Mouse (Mus musculus) brain, embryonic 14.5 days (tissue): ENCODE results near the gene Ccdc117.
A peak's percentile ranks its signal among the peaks of the same experiment; 100 is the strongest.

Experiments
- CTCF ChIP-seq: fragments of 200-500 bp; IDR thresholded peaks from 2 replicates; pipeline ENCODE4 v1.5.1; 2012; ENCODE audit warnings: inconsistent platforms, mild to moderate bottlenecking, moderate library complexity, borderline replicate concordance; ENCODE audit not compliant: insufficient read depth, insufficient read length; ENCODE audit errors: extremely low read depth
- POLR2A ChIP-seq: fragments of 200-500 bp; IDR thresholded peaks from 2 replicates; pipeline ENCODE4 v1.6.1; 2012; ENCODE audit warnings: mild to moderate bottlenecking, inconsistent platforms, borderline replicate concordance; ENCODE audit not compliant: poor library complexity, insufficient read depth, insufficient read length, severe bottlenecking; ENCODE audit errors: extremely low read depth

DNA sequence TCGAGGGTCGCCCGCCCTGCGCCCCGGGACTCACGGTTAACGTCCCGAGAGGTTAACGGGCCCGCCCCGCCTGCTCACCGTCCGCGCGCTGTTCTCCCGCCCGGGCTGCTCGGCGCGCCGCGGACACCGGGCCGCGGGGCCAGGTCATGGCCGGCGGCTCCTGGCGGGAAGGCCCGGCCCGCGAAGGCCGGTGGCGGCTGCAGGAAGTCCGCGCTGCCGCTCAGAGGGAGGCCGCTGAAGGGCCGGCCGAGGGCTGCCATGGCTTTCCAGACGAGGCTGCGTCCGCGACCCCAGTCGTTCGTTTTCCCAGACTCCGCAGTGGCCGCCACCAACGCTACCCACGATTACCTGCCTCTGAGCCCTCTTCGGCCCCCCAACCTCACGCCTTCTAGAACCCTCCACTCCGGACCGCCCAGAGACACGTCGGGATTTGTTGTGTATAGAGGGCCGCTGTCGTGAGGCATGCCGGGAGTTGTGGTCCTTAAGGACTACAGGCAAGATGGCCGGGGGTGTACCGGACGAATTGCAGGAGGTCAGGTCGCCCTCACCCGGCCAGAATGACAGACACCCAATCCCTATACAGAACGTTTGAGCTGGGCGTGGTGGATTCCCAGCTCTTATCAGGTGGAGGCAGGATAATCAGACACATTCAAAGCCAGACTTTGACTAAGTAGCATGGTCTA lies at the start of gene Ccdc117:
- TF ChIP-seq CTCF (no peak), POLR2A (peak; percentile 47; the same call in 1 of the 2 replicates)
